Mouse (Mus musculus): Measurements from ENCODE around the gene H2-DMb2. TPM values are rescaled to one million over a fixed set of nuclear protein-coding genes. Genes with fewer than 3 reads are reported as not detected.
"Not testable (repeated sequence)": the region's sequence is repeated elsewhere in the genome, so short reads cannot be mapped to it uniquely, and the experiment has no call there.

Gene H2-DMb2
- polyA plus RNA-seq, 2 experiments from 2014 or later = 4.8 to 19.7 TPM

DNA sequence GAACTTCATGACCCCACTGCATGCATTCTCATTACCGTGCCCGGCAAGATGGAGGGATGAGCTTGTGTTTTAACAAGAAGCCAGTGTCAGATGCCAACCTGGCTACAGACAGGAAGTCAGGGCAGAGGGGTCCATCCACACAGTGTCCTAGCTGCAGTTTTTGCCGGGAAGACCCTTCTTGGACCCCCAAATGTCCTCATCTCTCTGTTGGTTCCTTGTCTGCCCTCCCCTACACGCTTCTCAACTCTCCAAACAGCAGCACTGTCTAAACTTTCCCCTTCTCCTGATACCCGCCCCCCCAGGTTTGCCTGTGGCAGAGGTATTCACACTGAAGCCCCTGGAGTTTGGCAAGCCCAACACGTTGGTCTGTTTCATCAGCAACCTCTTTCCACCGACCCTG, 5.5 kb upstream of the H2-DMb2 start:
- ATAC-seq = no peak

DNA sequence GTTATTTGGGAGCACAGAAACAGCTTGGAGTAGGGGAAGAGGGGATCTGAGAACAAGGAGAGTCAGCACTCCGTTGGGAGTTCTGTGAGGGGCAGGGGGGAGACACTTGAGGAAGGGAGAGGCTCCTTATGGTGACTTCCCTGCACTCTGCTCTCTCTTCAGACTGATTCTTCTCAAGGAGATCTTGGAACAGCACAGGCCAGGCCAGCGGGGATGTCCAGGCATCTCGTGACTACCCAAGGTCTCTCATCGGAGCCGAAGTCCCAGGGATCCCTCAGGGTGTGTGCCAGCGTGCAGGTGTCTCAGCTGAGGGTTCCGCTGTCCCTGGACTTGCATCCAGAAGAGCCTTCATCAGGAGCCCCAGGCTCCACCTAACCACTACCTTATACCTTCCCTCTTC, 4.5 kb upstream of the H2-DMb2 start:
- ATAC-seq = no peak

DNA sequence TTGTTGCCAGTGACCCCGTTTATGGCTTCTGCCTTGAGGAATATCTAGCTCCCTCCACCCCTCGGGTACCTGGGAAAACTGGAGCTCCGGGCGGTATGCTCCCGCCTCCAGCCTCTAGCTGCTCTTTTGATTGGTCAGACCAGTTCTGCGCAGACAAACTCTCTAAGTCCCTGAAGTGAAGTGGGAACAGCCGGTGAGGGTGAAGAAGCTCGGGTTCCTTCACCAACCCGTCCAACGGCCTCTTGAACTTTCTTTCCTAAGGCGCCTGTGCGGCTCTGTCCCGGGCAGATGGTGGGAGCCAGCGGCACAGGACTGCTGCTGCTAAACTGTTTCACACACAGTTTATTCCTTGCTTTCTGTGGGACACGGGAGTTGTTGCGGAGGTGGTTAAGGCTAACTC, 3.7 kb upstream of the H2-DMb2 start:
- ATAC-seq = no peak

GRCm38 (mm10) chr17:34140240-34140639, 2.9 kb upstream of the H2-DMb2 start:
- no peak for ATAC-seq

DNA sequence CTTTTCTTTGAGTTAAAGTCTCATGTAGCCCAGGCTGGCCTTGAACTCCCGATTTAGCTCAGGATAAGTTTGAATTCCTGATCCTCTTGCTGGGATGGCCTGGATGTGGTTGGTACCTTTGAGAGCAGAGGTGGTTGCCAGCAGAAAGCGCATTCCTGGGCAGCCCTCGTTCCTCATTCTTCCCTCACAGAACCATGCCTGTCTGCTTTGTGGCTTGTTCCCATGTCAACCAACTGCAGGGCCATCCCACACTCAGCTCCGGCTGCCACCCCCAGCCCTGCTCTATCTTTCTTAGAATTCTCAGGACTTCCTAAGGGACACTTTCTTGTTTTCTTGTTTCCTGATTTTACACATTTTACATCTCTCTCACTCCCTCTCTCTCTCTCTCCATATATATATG, 1.7 kb upstream of the H2-DMb2 start:
- no peak for ATAC-seq

- ATAC-seq = no peak
Measured at GRCm38 (mm10) chr17:34142456-34143010, 574 bp upstream of the H2-DMb2 start.

- no peak for ATAC-seq
Measured at GRCm38 (mm10) chr17:34143461-34143860, 354 bp downstream of the H2-DMb2 start.

- ATAC-seq = not testable (repeated sequence)
Measured at GRCm38 (mm10) chr17:34144221-34144620, 1.1 kb downstream of the H2-DMb2 start.

DNA sequence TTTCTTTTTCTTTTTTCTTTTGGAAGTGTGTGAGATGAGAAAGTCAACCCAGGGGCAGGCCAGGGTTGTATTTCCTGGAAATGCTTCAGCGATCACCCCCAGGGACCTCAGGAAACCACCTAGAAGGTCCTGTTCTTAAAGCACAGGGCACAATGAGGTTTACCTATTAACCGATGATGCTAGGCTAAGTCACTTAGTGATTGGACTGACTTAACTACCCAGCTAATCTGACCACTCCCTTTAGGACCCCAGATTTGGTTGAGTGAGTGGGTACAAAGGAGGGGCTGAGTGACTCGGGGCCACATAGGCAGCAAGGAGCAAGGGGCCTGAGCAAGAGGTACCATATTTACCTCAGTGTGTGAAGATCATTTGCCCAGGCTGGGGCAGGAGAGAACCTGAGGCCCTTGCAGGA, 1.9 kb downstream of the H2-DMb2 start:
- ATAC-seq = peak; percentile 22

DNA sequence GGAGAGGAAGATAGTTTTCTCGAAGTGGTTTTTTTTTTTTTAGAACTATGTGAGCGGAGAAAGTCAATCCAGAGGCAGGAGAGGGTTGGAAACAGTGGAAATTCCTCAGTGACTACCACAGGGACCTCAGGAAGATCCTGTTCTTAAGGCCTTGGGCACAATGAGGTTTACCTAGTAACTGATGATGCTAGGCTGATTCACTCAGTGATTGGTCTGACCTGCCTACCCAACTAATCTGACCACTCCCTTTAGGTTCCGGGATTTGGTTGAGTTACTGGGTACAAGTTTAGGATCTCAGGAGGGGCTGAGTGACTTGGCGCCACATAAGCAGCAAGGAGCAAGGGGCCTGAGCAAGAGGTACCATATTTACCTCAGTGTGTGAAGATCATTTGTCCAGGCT, 9.8 kb downstream of the H2-DMb2 start, which contains the start of gene H2-DMb1:
Gene H2-DMb1 (plus strand): TSS at position 150 of the 400 bp plus-strand sequence.
- ATAC-seq = no peak

DNA sequence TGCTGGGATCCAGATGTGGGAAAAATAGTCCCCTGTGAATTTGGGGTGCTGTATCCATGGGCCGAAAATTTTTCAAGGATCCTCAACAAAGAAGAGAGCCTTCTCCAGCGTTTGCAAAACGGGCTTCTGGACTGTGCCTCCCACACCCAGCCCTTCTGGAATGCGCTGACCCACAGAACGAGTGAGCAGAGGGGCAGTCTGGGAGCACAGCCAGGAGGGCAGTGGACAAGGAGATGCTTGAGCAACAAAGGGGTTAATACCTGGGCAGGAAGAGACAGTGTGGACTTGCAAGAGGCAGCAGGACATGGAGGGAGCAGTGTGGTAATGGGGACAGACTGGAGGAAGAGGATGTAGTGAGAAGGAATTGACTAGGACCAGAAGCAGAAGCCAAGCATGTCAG, 12.4 kb downstream of the H2-DMb2 start:
- ATAC-seq = no peak

DNA sequence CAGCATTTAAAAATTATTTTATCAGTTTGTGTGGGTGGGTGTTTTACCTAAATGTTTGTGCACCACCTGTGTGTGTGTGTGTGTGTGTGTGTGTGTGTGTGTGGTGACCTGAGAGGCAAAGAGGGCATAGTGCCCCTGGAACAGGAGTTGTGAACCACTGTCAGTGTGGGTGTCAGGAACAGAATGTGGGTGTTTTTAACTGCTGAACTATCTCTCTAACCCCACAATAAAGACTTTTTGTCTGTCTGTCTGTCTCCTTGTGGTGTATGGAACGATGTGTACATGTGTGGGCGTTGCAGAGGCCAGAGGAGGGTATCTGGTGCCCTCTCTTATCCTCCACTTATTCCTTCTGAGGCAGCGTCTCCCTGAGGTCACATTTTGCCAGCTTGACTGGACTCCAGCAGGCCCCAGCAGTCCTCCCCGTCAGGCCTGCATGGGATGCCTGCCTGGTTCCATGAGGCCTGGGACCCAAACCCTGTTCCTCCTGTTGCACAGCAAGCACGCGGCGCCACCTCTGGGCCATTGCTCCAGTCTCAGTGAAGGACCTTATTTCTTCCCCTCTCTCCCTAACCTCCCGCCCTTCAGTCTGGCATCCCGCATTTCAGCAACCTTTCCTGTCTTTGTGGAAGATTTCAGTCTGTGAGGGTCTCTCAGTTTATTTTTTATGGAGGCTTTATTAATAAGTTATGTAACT, 21.2 kb downstream of the H2-DMb2 start:
- ATAC-seq = peak; percentile 28

GRCm38 (mm10) chr17:34165033-34165730, 22.1 kb downstream of the H2-DMb2 start:
- no peak for ATAC-seq

- no peak for ATAC-seq
Measured at GRCm38 (mm10) chr17:34169279-34169678, 26.2 kb downstream of the H2-DMb2 start.

GRCm38 (mm10) chr17:34170487-34170876, 27.4 kb downstream of the H2-DMb2 start:
- ATAC-seq = no peak

GRCm38 (mm10) chr17:34170877-34171498, 27.9 kb downstream of the H2-DMb2 start:
- ATAC-seq = peak; percentile 94

- ATAC-seq = no peak
Measured at GRCm38 (mm10) chr17:34172528-34172927, 29.4 kb downstream of the H2-DMb2 start.

- no peak for ATAC-seq
Measured at GRCm38 (mm10) chr17:34174075-34174474, 31.0 kb downstream of the H2-DMb2 start.

DNA sequence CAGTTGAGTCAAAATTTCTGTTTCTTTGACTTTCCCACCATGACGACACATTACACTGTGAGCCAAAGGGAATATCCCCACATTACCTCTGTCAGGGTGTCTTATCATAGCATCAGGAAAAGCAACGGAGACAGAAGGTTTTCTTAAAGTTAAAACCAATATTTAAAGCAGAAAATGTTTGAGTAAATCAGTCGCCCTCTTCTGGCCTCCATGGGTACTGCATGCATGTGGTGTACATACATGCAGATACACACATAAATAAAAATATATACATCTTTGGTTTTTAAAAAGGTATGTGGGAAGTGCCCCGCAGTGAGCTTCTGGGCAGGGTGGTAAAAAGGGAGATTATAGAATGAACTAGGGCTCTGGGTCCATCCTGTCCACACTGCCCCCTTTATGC, 34.1 kb downstream of the H2-DMb2 start:
- no peak for ATAC-seq

DNA sequence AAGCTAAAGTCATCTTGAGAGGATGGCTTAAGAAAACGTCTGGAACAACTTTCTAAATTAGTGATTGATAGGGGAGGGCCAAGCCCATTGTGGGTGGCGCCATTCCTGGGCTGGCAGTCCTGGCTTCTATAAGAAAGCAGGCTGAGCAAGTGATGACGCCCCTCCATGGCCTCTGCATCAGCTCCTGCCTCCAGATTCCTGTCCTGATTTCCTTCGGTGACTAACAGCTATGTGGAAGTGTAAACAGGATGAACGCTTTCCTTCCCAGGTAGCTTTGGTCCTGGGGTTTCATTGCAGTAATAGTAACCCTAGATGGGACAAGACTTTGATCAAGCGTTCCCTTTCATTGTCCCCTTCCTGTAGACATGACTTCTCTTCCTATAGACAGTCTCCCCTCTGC, 35.9 kb downstream of the H2-DMb2 start:
- ATAC-seq = no peak

GRCm38 (mm10) chr17:34179913-34180859, 37.1 kb downstream of the H2-DMb2 start:
- ATAC-seq = no peak

DNA sequence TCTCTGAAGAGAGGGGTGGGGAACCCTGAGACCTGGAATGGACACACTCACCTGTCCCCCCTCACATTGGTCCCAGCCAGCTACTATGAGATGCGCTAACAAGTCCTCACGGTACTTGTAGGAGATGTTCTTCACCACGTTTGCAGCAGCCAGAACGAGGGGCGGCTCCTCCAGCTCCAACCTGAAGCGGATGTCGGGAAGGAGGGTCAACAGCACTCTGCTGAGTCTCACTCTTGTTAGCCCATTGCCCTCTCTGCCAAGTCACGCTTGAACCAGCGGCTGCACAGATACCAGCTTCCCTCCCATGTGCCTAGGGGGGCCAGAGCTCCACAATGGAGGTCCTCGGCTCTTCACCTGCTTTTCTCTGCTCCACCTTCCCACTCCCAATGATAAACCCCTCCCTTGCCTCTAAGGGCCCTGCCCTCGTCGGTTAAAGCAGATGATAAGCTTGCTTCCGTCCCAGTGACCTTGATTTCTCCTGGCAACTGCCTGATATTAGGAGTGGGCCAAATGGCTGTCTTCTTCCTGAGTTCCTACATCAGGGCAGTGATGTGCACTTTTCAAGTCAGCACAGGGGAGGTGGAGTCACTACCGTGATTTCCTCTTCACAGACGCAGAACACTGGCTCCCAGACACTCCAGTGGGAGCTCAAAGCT, 40.6 kb downstream of the H2-DMb2 start:
- no peak for ATAC-seq
